Mouse (Mus musculus) layer of hippocampus, postnatal 10 days (tissue): ENCODE data around the gene Rpl3. TPM values are rescaled to one million over a fixed set of nuclear protein-coding genes. Genes with fewer than 3 reads are reported as not detected.

Experiments
- DNase-seq, 2 experiments: peaks; one replicate each; pipeline ENCODE4 v3.0.0; 2021; ENCODE audit warnings: low spot score in 2 of 2
- microRNA-seq, 2 experiments: library from miRNA; unstranded; fragments of <30 nt; microRNA quantifications; one replicate each; pipeline ENCODE4 v1.2.0; 2021
- total RNA-seq, 2 experiments: library from RNA; stranded (reverse); gene quantifications; 2 replicates each; pipeline ENCODE4 v1.2.3; 2021

The Rpl3 gene
- total RNA-seq, 2 experiments from 2014 or later: 535 to 605 TPM

- DNase-seq: no peak
Observed at GRCm38 (mm10) chr15:80045749-80046148, 45.9 kb downstream of the Rpl3 start.

DNA sequence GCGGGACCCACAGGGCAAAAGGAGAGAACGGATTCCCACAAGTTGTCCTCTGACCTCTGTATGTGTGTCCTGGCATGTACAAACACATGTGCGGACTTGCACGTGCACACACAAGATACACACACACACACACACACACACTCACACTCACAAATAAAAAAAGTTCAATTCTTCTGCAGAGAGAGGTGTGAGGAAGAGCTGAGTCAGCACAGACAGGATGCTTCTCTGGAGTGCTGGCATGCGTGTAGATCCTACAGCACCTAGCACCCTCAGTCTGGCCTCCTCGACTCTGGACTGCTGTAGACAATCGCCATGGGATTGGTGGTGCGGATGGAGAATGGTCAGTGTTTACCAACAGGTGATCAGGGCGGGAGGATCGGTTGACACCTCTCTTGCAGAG lies 47.4 kb downstream of the Rpl3 start:
- DNase-seq: no peak

- DNase-seq: no peak
Observed at GRCm38 (mm10) chr15:80042152-80042551, 49.5 kb downstream of the Rpl3 start.

DNA sequence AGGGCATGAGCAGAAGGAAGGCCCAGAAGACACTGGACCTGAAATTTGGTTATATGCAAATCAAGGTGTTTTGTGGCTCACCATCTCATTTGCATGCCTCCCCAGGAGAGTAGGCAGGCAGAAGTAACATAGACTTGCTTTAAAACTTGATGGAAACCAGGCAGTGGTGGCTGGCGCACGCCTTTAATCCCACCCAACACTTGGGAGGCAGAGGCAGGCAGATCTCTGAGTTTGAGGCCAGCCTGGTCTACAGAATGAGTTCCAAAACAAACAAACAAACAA lies 53.6 kb downstream of the Rpl3 start:
- no peak for DNase-seq

GRCm38 (mm10) chr15:80037255-80038109 lies 54.2 kb downstream of the Rpl3 start:
- DNase-seq: no peak

DNA sequence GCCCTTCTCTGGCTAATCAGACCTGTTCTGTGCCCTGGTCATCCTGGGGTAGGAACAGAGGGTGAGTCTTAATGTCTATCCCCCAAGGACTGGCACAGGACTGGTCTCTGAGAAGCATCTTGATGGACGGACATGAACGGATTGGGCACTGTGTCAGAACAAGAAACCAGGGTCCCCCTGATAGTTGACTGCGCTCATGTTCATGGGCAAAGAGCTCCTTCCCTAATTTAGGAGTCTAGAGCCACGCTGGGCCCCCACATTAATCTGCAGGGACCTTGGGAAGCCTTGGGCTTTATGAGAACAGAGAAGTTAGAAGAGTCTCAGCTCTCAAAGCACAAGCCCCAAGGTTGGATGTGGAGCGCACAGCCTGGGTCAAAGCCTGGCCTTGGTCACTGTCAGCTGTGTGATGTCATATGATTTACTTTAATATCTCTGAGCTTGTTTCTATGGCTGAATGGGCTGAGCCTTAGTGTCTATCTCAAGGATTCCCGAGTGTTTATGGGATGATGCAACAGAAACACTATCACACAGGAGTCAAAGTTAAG lies 56.3 kb downstream of the Rpl3 start:
- DNase-seq: no peak

- no peak for DNase-seq
Observed at GRCm38 (mm10) chr15:80034913-80035312, 56.8 kb downstream of the Rpl3 start.

DNA sequence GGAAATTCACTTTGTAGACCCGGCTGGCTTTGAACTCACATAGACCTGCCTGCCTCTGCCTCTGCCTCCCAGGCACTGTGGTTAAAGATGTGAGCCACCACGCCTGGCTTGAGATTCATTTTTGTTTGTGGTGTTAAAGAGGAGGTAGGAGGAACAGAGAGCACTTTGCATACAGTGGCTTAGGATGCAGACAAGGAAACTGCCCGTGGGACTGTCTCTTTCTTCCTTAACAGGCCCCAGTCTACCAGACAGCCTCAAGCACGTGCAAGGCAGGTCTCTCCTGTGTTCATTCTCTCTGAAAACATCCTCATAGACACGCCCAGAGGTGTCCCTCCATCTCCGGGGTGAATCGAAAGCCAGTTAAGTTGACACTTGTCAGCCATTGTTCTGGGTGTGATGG lies 57.3 kb downstream of the Rpl3 start:
- no peak for DNase-seq

DNA sequence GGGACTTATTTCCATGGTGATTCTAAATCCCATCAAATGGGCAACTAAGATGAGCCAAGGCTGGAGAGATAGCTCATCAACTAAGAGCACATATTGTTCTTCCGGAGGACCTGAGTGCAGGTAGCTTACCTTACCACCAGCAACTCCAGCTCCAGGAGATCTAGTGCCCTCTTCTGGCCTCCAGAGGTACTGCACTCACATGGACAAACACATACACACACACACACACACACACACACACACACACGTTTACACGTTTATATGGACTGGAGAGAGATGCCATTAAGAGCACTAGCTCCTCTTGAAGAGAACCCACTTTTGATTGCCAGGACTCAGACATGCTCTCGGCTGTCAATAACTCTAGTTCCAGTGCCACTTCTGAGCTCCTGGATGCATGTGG lies 60.5 kb downstream of the Rpl3 start:
- no peak for DNase-seq

DNA sequence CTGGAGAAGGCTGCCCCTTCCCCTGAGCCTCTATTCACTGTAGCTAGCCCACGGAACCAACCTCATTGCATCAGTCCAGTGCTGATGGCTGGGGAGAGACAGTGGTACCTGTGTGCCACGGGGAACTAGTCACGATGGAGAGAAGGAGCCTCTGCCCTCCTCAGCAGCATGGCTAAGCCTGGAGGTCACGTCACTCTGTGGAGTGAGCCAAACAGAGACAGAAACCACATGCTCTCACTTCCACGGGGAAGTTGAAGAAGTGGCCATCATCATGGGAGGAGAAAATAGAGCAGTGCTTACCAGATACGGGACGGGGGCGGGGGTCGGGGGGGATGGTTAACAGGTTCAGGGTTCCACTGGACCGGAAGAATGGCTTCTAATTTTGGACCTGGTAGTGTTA lies 61.3 kb downstream of the Rpl3 start:
- no peak for DNase-seq

- DNase-seq: no peak
Observed at GRCm38 (mm10) chr15:80028862-80029261, 62.8 kb downstream of the Rpl3 start.

Small RNA genes lying within 50 kb of the gene (microRNA-seq; reads per million reads assigned to microRNA genes)
- gene Snord43: 44.2 to 72.7 reads per million in 2 experiments

Other genes starting within 250 kb of the Rpl3 start
- 1 to 10 TPM; 6.9 to 7.0 TPM for gene Apobec3, start 200.2 kb downstream of the Rpl3 start, total RNA-seq
- gene Cbx7, start 120.7 kb downstream of the Rpl3 start, total RNA-seq: 1 to 10 TPM; 7.9 to 9.6 TPM
- gene Pdgfb, start 76.9 kb downstream of the Rpl3 start, total RNA-seq: 10 to 100 TPM; 51.3 to 51.6 TPM
- gene Syngr1, start 534 bp downstream of the Rpl3 start, total RNA-seq: 100 to 1,000 TPM; 362 to 374 TPM
- gene Tab1, start 41.3 kb upstream of the Rpl3 start, total RNA-seq: 10 to 100 TPM; 28.2 to 35.0 TPM
- 10 to 100 TPM; 85.8 to 89.8 TPM for gene Mgat3, start 81.9 kb upstream of the Rpl3 start, total RNA-seq
- 10 to 100 TPM; 32.3 to 34.3 TPM for gene Mief1, start 142.2 kb upstream of the Rpl3 start, total RNA-seq
- gene AC140267.1, start 144.0 kb upstream of the Rpl3 start, total RNA-seq: 10 to 100 TPM; 21.1 to 23.0 TPM
- 100 to 1,000 TPM; 102 to 108 TPM for gene Atf4, start 163.3 kb upstream of the Rpl3 start, total RNA-seq
- 10 to 100 TPM; 39.9 to 42.2 TPM for gene Rps19bp1, start 172.4 kb upstream of the Rpl3 start, total RNA-seq
- 10 to 100 TPM; 36.0 to 38.0 TPM for gene Cacna1i, start 195.4 kb upstream of the Rpl3 start, total RNA-seq